Mouse (Mus musculus): Measurements from ENCODE around the gene Tmem266. TPM values are rescaled to one million over a fixed set of nuclear protein-coding genes. Genes with fewer than 3 reads are reported as not detected.
A peak's percentile ranks its signal among the peaks of the same experiment; 100 is the strongest.

Gene Tmem266
- polyA plus RNA-seq, 1 experiment from 2014 or later = 0.74 TPM

- Histone ChIP-seq H3K9ac (no peak overlapping the region), H3K4me3 (no peak overlapping the region)
- peak; percentile 59; the same call in 1 of the 2 replicates for ATAC-seq (ENCODE audit: insufficient number of reproducible peaks, insufficient read depth, low FRiP score, low TSS enrichment, low read depth)
These were observed 15.2 kb upstream of the Tmem266 start for GRCm38 (mm10) chr9:55311560-55311959.

GRCm38 (mm10) chr9:55313619-55314261 is 13.0 kb upstream of the Tmem266 start:
- Histone ChIP-seq H3K9ac (no peak overlapping the region), H3K36me3 (no peaks in the 10 kb centered on the region), H3K4me2 (no peak overlapping the region), H3K9me3 (no peaks in the 10 kb centered on the region), H3K4me3 (no peak overlapping the region), H3K27me3 (no peaks in the 10 kb centered on the region), H3K4me1 (no peaks in the 10 kb centered on the region), H3K27ac (no peak overlapping the region)
- WGBS = 59% methylated on average over 12 of the region's 12 CpGs
- ATAC-seq (ENCODE audit: insufficient number of reproducible peaks, insufficient read depth, low FRiP score, low TSS enrichment, low read depth) = no peak

More at GRCm38 (mm10) chr9:55311560-55311959, 15.2 kb upstream of the Tmem266 start:
- Histone ChIP-seq H3K9me3 (no peaks in the 10 kb centered on the region), H3K4me1 (no peaks in the 10 kb centered on the region), H3K27me3 (no peaks in the 10 kb centered on the region), H3K27ac (no peak overlapping the region), H3K4me2 (no peak overlapping the region), H3K36me3 (no peaks in the 10 kb centered on the region)
- WGBS = 6% methylated on average over 5 of the region's 5 CpGs

GRCm38 (mm10) chr9:55322641-55323040 is 4.1 kb upstream of the Tmem266 start:
- no peaks in the 10 kb centered on the region for H3K36me3 ChIP-seq
- no peak overlapping the region for H3K27ac ChIP-seq
- H3K4me3 ChIP-seq = no peak overlapping the region
- no peak overlapping the region for H3K4me2 ChIP-seq
- H3K9me3 ChIP-seq = no peaks in the 10 kb centered on the region
- whole genome bisulfite sequencing = 70% methylated on average over 1 of the region's 1 CpGs
- peaks cover 14% of the 10 kb centered on the region; the same call in 1 of the 2 replicates for H3K4me1 ChIP-seq
- peaks cover 35% of the 10 kb centered on the region for H3K27me3 ChIP-seq
- no peak for ATAC-seq (ENCODE audit: insufficient number of reproducible peaks, insufficient read depth, low FRiP score, low TSS enrichment, low read depth)
- no peak overlapping the region for H3K9ac ChIP-seq

GRCm38 (mm10) chr9:55324085-55324484 is 2.6 kb upstream of the Tmem266 start:
- Histone ChIP-seq H3K4me3 (no peak overlapping the region), H3K9ac (no peak overlapping the region), H3K27ac (no peak overlapping the region), H3K4me1 (peaks cover 19% of the 10 kb centered on the region; the same call in 1 of the 2 replicates), H3K9me3 (no peaks in the 10 kb centered on the region), H3K36me3 (no peaks in the 10 kb centered on the region), H3K27me3 (peaks cover 47% of the 10 kb centered on the region), H3K4me2 (no peak overlapping the region)
- ATAC-seq (ENCODE audit: insufficient number of reproducible peaks, insufficient read depth, low FRiP score, low TSS enrichment, low read depth) = no peak
- 42% methylated on average over 8 of the region's 8 CpGs for WGBS

- no peak overlapping the region for H3K4me3 ChIP-seq
- 52% methylated on average over 10 of the region's 10 CpGs for WGBS
- ATAC-seq (ENCODE audit: insufficient number of reproducible peaks, insufficient read depth, low FRiP score, low TSS enrichment, low read depth) = no peak
These were observed 2.2 kb upstream of the Tmem266 start for GRCm38 (mm10) chr9:55324516-55324915.

GRCm38 (mm10) chr9:55325061-55325460 is 1.7 kb upstream of the Tmem266 start:
- H3K9me3 ChIP-seq = no peaks in the 10 kb centered on the region
- H3K9ac ChIP-seq = no peak overlapping the region
- no peaks in the 10 kb centered on the region for H3K36me3 ChIP-seq
- peaks cover 57% of the 10 kb centered on the region for H3K27me3 ChIP-seq
- no peak for ATAC-seq (ENCODE audit: insufficient number of reproducible peaks, insufficient read depth, low FRiP score, low TSS enrichment, low read depth)
- H3K4me2 ChIP-seq = no peak overlapping the region
- peaks cover 19% of the 10 kb centered on the region; the same call in 1 of the 2 replicates for H3K4me1 ChIP-seq
- 38% methylated on average over 1 of the region's 1 CpGs for WGBS
- no peak overlapping the region for H3K4me3 ChIP-seq
- no peak overlapping the region for H3K27ac ChIP-seq

More at GRCm38 (mm10) chr9:55324516-55324915, 2.2 kb upstream of the Tmem266 start:
- H3K27ac ChIP-seq = no peak overlapping the region
- peaks cover 52% of the 10 kb centered on the region for H3K27me3 ChIP-seq
- H3K9me3 ChIP-seq = no peaks in the 10 kb centered on the region
- H3K4me1 ChIP-seq = peaks cover 19% of the 10 kb centered on the region; the same call in 1 of the 2 replicates
- H3K9ac ChIP-seq = no peak overlapping the region
- no peaks in the 10 kb centered on the region for H3K36me3 ChIP-seq
- no peak overlapping the region for H3K4me2 ChIP-seq

GRCm38 (mm10) chr9:55325564-55326514 is 874 bp upstream of the Tmem266 start:
- H3K27me3 ChIP-seq = peaks cover 62% of the 10 kb centered on the region
- H3K27ac ChIP-seq = no peak overlapping the region
- WGBS = 13% methylated on average over 18 of the region's 18 CpGs

GRCm38 (mm10) chr9:55327234-55327615 is 512 bp downstream of the Tmem266 start:
- Histone ChIP-seq H3K9ac (peak overlapping the region; percentile 81), H3K4me3 (peak overlapping the region; percentile 75), H3K4me1 (peaks cover 32% of the 10 kb centered on the region), H3K4me2 (peak overlapping the region; percentile 85), H3K27ac (no peak overlapping the region), H3K9me3 (no peaks in the 10 kb centered on the region), H3K27me3 (peaks cover 74% of the 10 kb centered on the region), H3K36me3 (no peaks in the 10 kb centered on the region)
- ATAC-seq (ENCODE audit: insufficient number of reproducible peaks, insufficient read depth, low FRiP score, low TSS enrichment, low read depth) = no peak
- WGBS = under 1% methylated on average over 13 of the region's 13 CpGs

More at GRCm38 (mm10) chr9:55325564-55326514, 874 bp upstream of the Tmem266 start:
- H3K4me3 ChIP-seq = peak overlapping the region; percentile 75
- ATAC-seq (ENCODE audit: insufficient number of reproducible peaks, insufficient read depth, low FRiP score, low TSS enrichment, low read depth) = no peak
- peak overlapping the region; percentile 81 for H3K9ac ChIP-seq
- peak overlapping the region; percentile 85 for H3K4me2 ChIP-seq
- H3K36me3 ChIP-seq = no peaks in the 10 kb centered on the region
- H3K9me3 ChIP-seq = no peaks in the 10 kb centered on the region
- H3K4me1 ChIP-seq = peaks cover 19% of the 10 kb centered on the region; the same call in 1 of the 2 replicates

- Histone ChIP-seq H3K27me3 (peaks cover 70% of the 10 kb centered on the region), H3K36me3 (no peaks in the 10 kb centered on the region), H3K27ac (no peak overlapping the region), H3K4me1 (peaks cover 43% of the 10 kb centered on the region), H3K9me3 (no peaks in the 10 kb centered on the region), H3K9ac (no peak overlapping the region), H3K4me3 (no peak overlapping the region), H3K4me2 (no peak overlapping the region)
- no peak for ATAC-seq (ENCODE audit: insufficient number of reproducible peaks, insufficient read depth, low FRiP score, low TSS enrichment, low read depth)
- WGBS = 19% methylated on average over 14 of the region's 14 CpGs
These were observed 1.6 kb downstream of the Tmem266 start for GRCm38 (mm10) chr9:55328151-55328918.

- Histone ChIP-seq H3K9me3 (no peaks in the 10 kb centered on the region), H3K27me3 (peaks cover 62% of the 10 kb centered on the region), H3K4me3 (no peak overlapping the region), H3K4me2 (no peak overlapping the region), H3K27ac (no peak overlapping the region), H3K36me3 (no peaks in the 10 kb centered on the region), H3K9ac (no peak overlapping the region), H3K4me1 (peaks cover 43% of the 10 kb centered on the region)
- no peak for ATAC-seq (ENCODE audit: insufficient number of reproducible peaks, insufficient read depth, low FRiP score, low TSS enrichment, low read depth)
- WGBS = 78% methylated on average over 6 of the region's 6 CpGs
These were observed 2.7 kb downstream of the Tmem266 start for GRCm38 (mm10) chr9:55329401-55329800.

- no peak overlapping the region for H3K9ac ChIP-seq
- no peak overlapping the region for H3K4me3 ChIP-seq
- 0 out of 2 replicates have a peak overlapping the region, but pooled peaks have one; percentile 21 for H3K4me2 ChIP-seq
- peaks cover 30% of the 10 kb centered on the region for H3K4me1 ChIP-seq
- WGBS = 24% methylated on average over 5 of the region's 5 CpGs
- no peak for ATAC-seq (ENCODE audit: insufficient number of reproducible peaks, insufficient read depth, low FRiP score, low TSS enrichment, low read depth)
- peaks cover 42% of the 10 kb centered on the region for H3K27me3 ChIP-seq
- peaks cover under 1% of the 10 kb centered on the region; the same call in 1 of the 2 replicates for H3K9me3 ChIP-seq
- H3K27ac ChIP-seq = no peak overlapping the region
- H3K36me3 ChIP-seq = no peaks in the 10 kb centered on the region
These were observed 5.8 kb downstream of the Tmem266 start for GRCm38 (mm10) chr9:55332476-55332875.
